Mouse (Mus musculus): ENCODE data around the gene Olfr859. TPM values are rescaled to one million over a fixed set of nuclear protein-coding genes. Genes with fewer than 3 reads are reported as not detected.
"Not testable (repeated sequence)": the region's sequence is repeated elsewhere in the genome, so short reads cannot be mapped to it uniquely, and the experiment has no call there.

Olfr859 gene
- not detected in 2 replicates for total RNA-seq (2014; rRNA removed)
- not detected in 2 replicates for polyA plus RNA-seq (2015; fragmentation: Nextera tagmentation; extraction: Ambion mirVana)

DNA sequence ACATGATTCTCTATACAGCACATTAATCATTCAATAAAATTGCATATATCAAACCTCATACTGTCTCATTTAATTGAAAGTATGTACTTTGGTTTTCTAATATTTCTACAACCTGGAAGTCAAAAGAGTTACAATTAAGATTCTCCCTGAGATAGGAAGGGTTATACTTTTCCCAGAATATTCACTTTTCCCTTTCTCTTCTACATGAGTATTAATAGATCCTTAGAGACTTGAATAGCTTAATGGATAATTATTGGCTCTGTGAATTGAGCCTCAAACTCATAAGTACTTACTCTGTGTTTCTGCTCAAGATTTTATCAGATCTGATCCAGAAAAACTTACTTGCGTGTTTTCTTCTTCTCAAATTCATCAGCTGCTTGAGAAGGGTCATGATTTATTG lies at the start of gene Olfr859:
Gene Olfr859, plus strand, starts transcription at position 301 of the 400 bp plus-strand sequence.
- not testable (repeated sequence) for H3K27me3 ChIP-seq (ENCODE audit: insufficient read depth, low read length); ATAC-seq; H3K36me3 ChIP-seq (ENCODE audit: insufficient read depth, low read length); H3K4me3 ChIP-seq (ENCODE audit: low read length); H3K4me1 ChIP-seq (ENCODE audit: insufficient read depth, low read length); H3K4me2 ChIP-seq (ENCODE audit: low read depth, low read length); DNase-seq (ENCODE audit: low spot score); H3K27ac ChIP-seq; H3K9ac ChIP-seq (replicated peaks; ENCODE audit: low read length); H3K9me3 ChIP-seq (ENCODE audit: low read length)
- whole genome bisulfite sequencing: 61% methylated on average over 1 of the region's 1 CpGs

DNA sequence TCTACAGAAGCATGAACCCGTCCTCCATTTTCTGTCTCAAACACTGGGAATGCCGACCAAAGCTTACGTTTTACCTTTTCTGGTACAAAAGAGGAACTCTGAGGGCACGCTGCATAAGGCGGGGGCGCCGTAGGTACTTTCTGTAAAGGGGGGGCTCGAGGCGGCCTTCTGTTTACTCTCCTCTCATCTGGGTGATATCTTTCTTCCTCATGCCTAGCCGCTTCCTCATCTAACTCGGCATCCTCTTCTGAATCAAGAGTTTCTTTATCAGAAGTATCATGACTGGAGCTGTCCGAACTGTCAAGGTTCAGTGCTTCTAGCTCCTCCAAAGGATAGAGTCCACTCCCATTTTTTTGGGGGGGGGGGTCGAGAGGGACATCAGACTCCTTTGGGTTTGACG lies 35.6 kb upstream of the Olfr859 start:
- no peak for TF ChIP-seq CTCF (IDR thresholded peaks at IDR 0.05; ENCODE audit: low read depth)
- Histone ChIP-seq H3K9ac (replicated peaks; ENCODE audit: low read length) (no peak overlapping the region), H3K4me3 (ENCODE audit: low read length) (no peak overlapping the region), H3K4me2 (ENCODE audit: low read depth, low read length) (no peak overlapping the region), H3K9me3 (ENCODE audit: low read length) (0 out of 2 replicates have a peak, but pooled peaks cover 17% of the 10 kb centered on the region), H3K27ac (no peak overlapping the region), H3K27me3 (ENCODE audit: insufficient read depth, low read length) (no peaks in the 10 kb centered on the region), H3K36me3 (ENCODE audit: insufficient read depth, low read length) (no peaks in the 10 kb centered on the region), H3K4me1 (ENCODE audit: insufficient read depth, low read length) (no peaks in the 10 kb centered on the region)
- ATAC-seq: no peak
- 84% methylated on average over 14 of the region's 14 CpGs for WGBS
- DNase-seq (ENCODE audit: low spot score): no peak

DNA sequence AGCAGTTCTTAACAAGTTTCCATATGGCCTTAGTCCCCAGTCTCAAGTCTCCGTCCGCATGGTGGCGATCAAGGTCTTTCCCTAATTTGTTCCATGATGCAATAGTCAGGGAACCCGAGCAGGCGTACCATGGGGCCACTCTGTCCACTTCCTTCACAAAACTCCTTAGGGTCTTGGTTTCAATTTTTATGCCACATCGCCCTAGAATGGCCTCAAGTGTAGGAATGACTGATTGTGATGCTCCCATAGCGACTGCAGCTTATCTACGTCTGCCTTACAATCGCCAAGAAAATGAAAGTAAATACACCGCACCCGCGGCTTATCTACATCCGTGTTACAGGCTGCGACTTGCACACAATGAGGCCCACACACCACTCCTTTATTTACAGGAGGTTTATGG lies 35.0 kb upstream of the Olfr859 start:
- no peak for ATAC-seq
- no peak for DNase-seq (ENCODE audit: low spot score)
- Histone ChIP-seq H3K4me3 (ENCODE audit: low read length) (no peak overlapping the region), H3K4me1 (ENCODE audit: insufficient read depth, low read length) (no peaks in the 10 kb centered on the region), H3K27me3 (ENCODE audit: insufficient read depth, low read length) (no peaks in the 10 kb centered on the region), H3K27ac (no peak overlapping the region), H3K36me3 (ENCODE audit: insufficient read depth, low read length) (no peaks in the 10 kb centered on the region), H3K9ac (replicated peaks; ENCODE audit: low read length) (no peak overlapping the region), H3K4me2 (ENCODE audit: low read depth, low read length) (no peak overlapping the region), H3K9me3 (ENCODE audit: low read length) (0 out of 2 replicates have a peak, but pooled peaks cover 14% of the 10 kb centered on the region)
- TF ChIP-seq CTCF (IDR thresholded peaks at IDR 0.05; ENCODE audit: low read depth): no peak
- WGBS: 94% methylated on average over 14 of the region's 14 CpGs

DNA sequence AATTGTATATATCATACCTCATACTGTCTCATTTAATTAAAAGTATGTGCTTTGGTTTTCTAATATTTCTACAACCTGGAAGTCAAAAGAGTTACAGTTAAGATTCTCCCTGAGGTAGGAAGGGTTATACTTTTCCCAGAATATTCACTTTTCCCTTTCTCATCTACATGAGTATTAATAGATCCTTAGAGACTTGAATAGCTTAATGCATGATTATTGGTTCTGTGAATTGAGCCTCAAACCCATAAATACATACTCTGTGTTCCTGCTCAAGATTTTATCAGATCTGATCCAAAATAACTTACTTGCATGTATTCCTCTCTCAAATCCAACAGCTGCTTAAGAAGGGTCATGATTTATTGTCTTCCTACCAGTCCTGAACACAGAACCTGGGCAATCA lies 24.7 kb upstream of the Olfr859 start, which contains the start of gene Olfr58:
Gene Olfr58, plus strand, starts transcription at position 301 of the 400 bp plus-strand sequence.
- no peak for DNase-seq (ENCODE audit: low spot score)
- no peak within 1 kb of the TSS for H3K9ac ChIP-seq (replicated peaks; ENCODE audit: low read length)
- no peak for TF ChIP-seq CTCF (IDR thresholded peaks at IDR 0.05; ENCODE audit: low read depth)
- H3K27ac ChIP-seq: no peak within 1 kb of the TSS
- no peak within 1 kb of the TSS for H3K4me3 ChIP-seq (ENCODE audit: low read length)
- no peaks in the 10 kb centered on the region for H3K4me1 ChIP-seq (ENCODE audit: insufficient read depth, low read length)
- no peak for ATAC-seq
- H3K27me3 ChIP-seq (ENCODE audit: insufficient read depth, low read length): no peaks in the 10 kb centered on the region
- H3K36me3 ChIP-seq (ENCODE audit: insufficient read depth, low read length): no peaks in the 10 kb centered on the region
- no peak within 1 kb of the TSS for H3K4me2 ChIP-seq (ENCODE audit: low read depth, low read length)
- H3K9me3 ChIP-seq (ENCODE audit: low read length): no peaks in the 10 kb centered on the region

DNA sequence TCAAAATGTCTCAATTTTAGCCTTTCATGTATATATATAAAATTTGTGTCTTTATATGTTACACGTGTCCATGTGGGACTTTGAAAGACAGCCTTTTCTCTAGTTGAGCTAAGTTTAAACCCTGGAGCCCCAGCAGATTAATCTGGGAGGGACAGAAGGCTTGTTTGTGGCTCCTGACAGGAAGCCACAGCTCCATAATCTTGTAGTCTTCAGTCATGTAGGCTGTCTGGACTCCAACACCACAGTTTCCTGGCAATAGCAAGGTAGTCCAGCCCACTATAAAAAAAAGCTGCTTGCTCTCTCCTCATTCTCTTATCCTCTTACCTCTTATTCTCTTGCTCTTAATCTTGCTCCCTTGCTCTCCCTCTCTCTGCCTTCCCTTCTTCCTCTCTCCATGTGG lies 1.7 kb upstream of the Olfr859 start:
- WGBS: 77% methylated on average over 1 of the region's 1 CpGs
- TF ChIP-seq CTCF (IDR thresholded peaks at IDR 0.05; ENCODE audit: low read depth): no peak

DNA sequence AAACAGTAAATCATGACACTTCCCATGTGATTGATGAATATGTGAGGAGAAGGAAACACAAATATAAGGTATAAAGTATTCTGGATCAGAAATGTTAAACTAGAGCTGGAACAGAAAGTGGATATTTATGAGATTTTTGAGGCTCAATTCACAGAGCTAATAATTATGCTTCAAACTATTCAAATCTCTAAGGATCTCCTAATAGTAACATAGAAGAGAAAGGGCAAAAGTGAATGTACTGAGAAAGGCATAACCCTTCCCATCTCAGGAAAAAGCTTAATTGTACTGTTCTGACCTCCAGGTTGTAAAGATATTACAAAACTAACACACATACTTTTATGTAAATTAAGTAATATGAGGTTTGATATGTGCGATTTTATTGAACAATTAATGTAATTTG lies 44.9 kb downstream of the Olfr859 start, which contains the start of gene Olfr860:
Gene Olfr860, minus strand, starts transcription at position 101 of the 400 bp plus-strand sequence.
- Histone ChIP-seq H3K9me3 (ENCODE audit: low read length) (no peaks in the 10 kb centered on the region; the same call in 1 of the 2 replicates), H3K36me3 (ENCODE audit: insufficient read depth, low read length) (no peaks in the 10 kb centered on the region), H3K27me3 (ENCODE audit: insufficient read depth, low read length) (no peaks in the 10 kb centered on the region), H3K4me2 (ENCODE audit: low read depth, low read length) (no peak within 1 kb of the TSS), H3K27ac (no peak within 1 kb of the TSS), H3K4me3 (ENCODE audit: low read length) (no peak within 1 kb of the TSS), H3K4me1 (ENCODE audit: insufficient read depth, low read length) (no peaks in the 10 kb centered on the region), H3K9ac (replicated peaks; ENCODE audit: low read length) (no peak within 1 kb of the TSS)
- 87% methylated on average over 1 of the region's 1 CpGs for WGBS
- TF ChIP-seq CTCF (IDR thresholded peaks at IDR 0.05; ENCODE audit: low read depth): no peak
- no peak for DNase-seq (ENCODE audit: low spot score)
- ATAC-seq: no peak

More for the DNA sequence above, 1.7 kb upstream of the Olfr859 start:
- no peaks in the 10 kb centered on the region for H3K27me3 ChIP-seq (ENCODE audit: insufficient read depth, low read length)
- no peaks in the 10 kb centered on the region for H3K9me3 ChIP-seq (ENCODE audit: low read length)
- H3K36me3 ChIP-seq (ENCODE audit: insufficient read depth, low read length): no peaks in the 10 kb centered on the region
- no peak overlapping the region for H3K4me3 ChIP-seq (ENCODE audit: low read length)
- ATAC-seq (no peak), DNase-seq (ENCODE audit: low spot score) (no peak)
- H3K27ac ChIP-seq: no peak overlapping the region
- H3K4me2 ChIP-seq (ENCODE audit: low read depth, low read length): no peak overlapping the region
- no peak overlapping the region for H3K9ac ChIP-seq (replicated peaks; ENCODE audit: low read length)
- H3K4me1 ChIP-seq (ENCODE audit: insufficient read depth, low read length): no peaks in the 10 kb centered on the region

Other genes with a start within 250 kb of the Olfr859 start
- gene Olfr854, start 237.5 kb upstream of the Olfr859 start, total RNA-seq (2014; rRNA removed): not detected in 2 replicates
- not detected in 2 replicates for gene Olfr854, start 237.5 kb upstream of the Olfr859 start, polyA plus RNA-seq (2015; fragmentation: Nextera tagmentation; extraction: Ambion mirVana)
- not detected in 2 replicates for gene Olfr855, start 222.3 kb upstream of the Olfr859 start, total RNA-seq (2014; rRNA removed)
- gene Olfr855, start 222.3 kb upstream of the Olfr859 start, polyA plus RNA-seq (2015; fragmentation: Nextera tagmentation; extraction: Ambion mirVana): not detected in 2 replicates
- gene Zfp317, start 182.8 kb upstream of the Olfr859 start, total RNA-seq (2014; rRNA removed): 24.6 and 31.8 TPM in 2 replicates
- 20.4 and 22.2 TPM in 2 replicates for gene Zfp317, start 182.8 kb upstream of the Olfr859 start, polyA plus RNA-seq (2015; fragmentation: Nextera tagmentation; extraction: Ambion mirVana)
- gene Olfr857, start 95.5 kb upstream of the Olfr859 start, total RNA-seq (2014; rRNA removed): not detected in 2 replicates
- gene Olfr857, start 95.5 kb upstream of the Olfr859 start, polyA plus RNA-seq (2015; fragmentation: Nextera tagmentation; extraction: Ambion mirVana): not detected in 2 replicates
- gene Olfr58, start 24.6 kb upstream of the Olfr859 start, total RNA-seq (2014; rRNA removed): not detected in 2 replicates
- gene Olfr58, start 24.6 kb upstream of the Olfr859 start, polyA plus RNA-seq (2015; fragmentation: Nextera tagmentation; extraction: Ambion mirVana): not detected in 2 replicates
- gene Olfr860, start 44.8 kb downstream of the Olfr859 start, total RNA-seq (2014; rRNA removed): not detected in 2 replicates
- not detected in 2 replicates for gene Olfr860, start 44.8 kb downstream of the Olfr859 start, polyA plus RNA-seq (2015; fragmentation: Nextera tagmentation; extraction: Ambion mirVana)
- gene Olfr862, start 83.1 kb downstream of the Olfr859 start, total RNA-seq (2014; rRNA removed): not detected in 2 replicates
- not detected in 2 replicates for gene Olfr862, start 83.1 kb downstream of the Olfr859 start, polyA plus RNA-seq (2015; fragmentation: Nextera tagmentation; extraction: Ambion mirVana)
- gene Olfr77, start 112.0 kb downstream of the Olfr859 start, total RNA-seq (2014; rRNA removed): not detected in 2 replicates
- gene Olfr77, start 112.0 kb downstream of the Olfr859 start, polyA plus RNA-seq (2015; fragmentation: Nextera tagmentation; extraction: Ambion mirVana): 0.14 and 0.19 TPM in 2 replicates
- not detected in 2 replicates for gene Olfr866, start 223.1 kb downstream of the Olfr859 start, total RNA-seq (2014; rRNA removed)
- gene Olfr866, start 223.1 kb downstream of the Olfr859 start, polyA plus RNA-seq (2015; fragmentation: Nextera tagmentation; extraction: Ambion mirVana): not detected in 2 replicates

Measured in hindbrain, postnatal 0 days (tissue).